Mouse (Mus musculus): ENCODE data around the gene Mob3a.

Gene Mob3a

GRCm38 (mm10) chr10:80701721-80702535 lies at the start of gene Mob3a, which contains the start of gene Izumo4:
Gene Mob3a (minus strand): TSS chr10:80701977.
Gene Izumo4 (plus strand): TSS chr10:80702184.
- DNase-seq (ENCODE audit: low spot score in 2 of 2), result peak; percentile 100

GRCm38 (mm10) chr10:80751188-80751832 lies 49.5 kb upstream of the Mob3a start:
- peak; percentile 30 to 31 for DNase-seq (ENCODE audit: low spot score in 2 of 2)

- peak in 1 of 2 experiments; percentile 38 for DNase-seq (ENCODE audit: low spot score in 2 of 2)
Observed at GRCm38 (mm10) chr10:80748609-80749008, 46.8 kb upstream of the Mob3a start.

GRCm38 (mm10) chr10:80747410-80747809 lies 45.6 kb upstream of the Mob3a start:
- peak; percentile 71 to 76 for DNase-seq (ENCODE audit: low spot score in 2 of 2)

- peak; percentile 62 to 67 for DNase-seq (ENCODE audit: low spot score in 2 of 2)
Observed at GRCm38 (mm10) chr10:80744262-80744661, 42.5 kb upstream of the Mob3a start.

- peak; percentile 99 to 100 for DNase-seq (ENCODE audit: low spot score in 2 of 2)
Observed at GRCm38 (mm10) chr10:80742180-80742978, 40.6 kb upstream of the Mob3a start, which contains the start of gene Ap3d1. Gene Ap3d1 (minus strand): TSS chr10:80742264.

GRCm38 (mm10) chr10:80741634-80742179 lies 39.9 kb upstream of the Mob3a start:
- peak in 1 of 2 experiments; percentile 23 for DNase-seq (ENCODE audit: low spot score in 2 of 2)

GRCm38 (mm10) chr10:80741146-80741545 lies 39.4 kb upstream of the Mob3a start:
- DNase-seq (ENCODE audit: low spot score in 2 of 2), result peak in 1 of 2 experiments; percentile 13

- DNase-seq (ENCODE audit: low spot score in 2 of 2), result peak in 1 of 2 experiments; percentile 27
Observed at GRCm38 (mm10) chr10:80738657-80739056, 36.9 kb upstream of the Mob3a start.

- DNase-seq (ENCODE audit: low spot score in 2 of 2), result no peak
Observed at GRCm38 (mm10) chr10:80736731-80737130, 35.0 kb upstream of the Mob3a start.

- DNase-seq (ENCODE audit: low spot score in 2 of 2), result no peak
Observed at GRCm38 (mm10) chr10:80732611-80733101, 30.9 kb upstream of the Mob3a start.

- no peak for DNase-seq (ENCODE audit: low spot score in 2 of 2)
Observed at GRCm38 (mm10) chr10:80727369-80728127, 25.8 kb upstream of the Mob3a start.

GRCm38 (mm10) chr10:80717281-80717680 lies 15.5 kb upstream of the Mob3a start:
- DNase-seq (ENCODE audit: low spot score in 2 of 2), result no peak

- DNase-seq (ENCODE audit: low spot score in 2 of 2), result no peak
Observed at GRCm38 (mm10) chr10:80710834-80711233, 9.1 kb upstream of the Mob3a start.

- no peak for DNase-seq (ENCODE audit: low spot score in 2 of 2)
Observed at GRCm38 (mm10) chr10:80705479-80705878, 3.7 kb upstream of the Mob3a start.

- DNase-seq (ENCODE audit: low spot score in 2 of 2), result no peak
Observed at GRCm38 (mm10) chr10:80705033-80705432, 3.3 kb upstream of the Mob3a start.

GRCm38 (mm10) chr10:80704418-80704817 lies 2.6 kb upstream of the Mob3a start:
- DNase-seq (ENCODE audit: low spot score in 2 of 2), result no peak

GRCm38 (mm10) chr10:80703643-80704042 lies 1.9 kb upstream of the Mob3a start:
- no peak for DNase-seq (ENCODE audit: low spot score in 2 of 2)

GRCm38 (mm10) chr10:80702536-80703390 lies 986 bp upstream of the Mob3a start:
- peak; percentile 95 to 96 for DNase-seq (ENCODE audit: low spot score in 2 of 2)

GRCm38 (mm10) chr10:80700732-80701131 lies 1.0 kb downstream of the Mob3a start:
- DNase-seq (ENCODE audit: low spot score in 2 of 2), result peak; percentile 81

All from spleen, postnatal 36 days (tissue).